20 mouse cellular contexts compared by ENCODE assay signal in the genomic region with DNA sequence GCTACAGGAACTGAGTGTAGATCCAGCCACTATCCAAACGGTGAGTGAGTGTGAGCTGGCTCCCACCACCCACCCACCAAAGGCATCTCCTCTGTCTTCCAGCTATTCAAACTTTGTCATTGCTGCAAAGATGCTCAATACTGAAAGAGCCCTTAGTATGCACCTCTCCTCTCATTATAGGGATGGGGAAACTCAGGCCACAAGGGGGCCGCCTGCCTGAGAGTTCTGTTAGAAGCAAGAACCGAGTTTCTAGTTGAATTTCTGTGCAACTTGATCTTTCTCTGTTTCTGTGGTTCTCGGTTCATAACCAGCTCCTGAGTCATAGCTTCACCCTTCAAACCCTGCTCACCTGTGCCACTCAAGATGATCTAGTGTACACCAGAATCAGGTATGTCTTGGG. TPM values are rescaled to one million over a fixed set of nuclear protein-coding genes. Genes with fewer than 3 reads are reported as not detected.
DNase-seq lines count a peak whose midpoint lies in the region; ATAC-seq and TF ChIP-seq lines count a peak whose summit lies in the region.
"Had no signal": no experiment of that assay in that cellular context is flagged by ENCODE, and none has a peak within 500 bp of the region (broad histone marks: within the 10 kb centered on the region; RNA-seq: fewer than 3 reads in every experiment).

No protein-coding gene starts in this region.

- no peak overlapping the region for H3K27ac ChIP-seq in heart, postnatal 0 days (ENCODE audit: low read depth)
- H3K27ac ChIP-seq in heart, embryonic 11.5 days (ENCODE audit: low read depth, low read length) = no peak overlapping the region
- no peak overlapping the region for H3K27ac ChIP-seq in limb, embryonic 11.5 days (replicated peaks; ENCODE audit: low read depth, low read length)
- H3K27ac ChIP-seq in limb, embryonic 10.5 days = no peak overlapping the region
- H3K27ac ChIP-seq in embryonic facial prominence, embryonic 13.5 days = no peak overlapping the region
- H3K27ac ChIP-seq: forebrain, embryonic 10.5 days; hindbrain, embryonic 12.5 days; liver, embryonic 12.5 days had no signal

- no peak overlapping the region for H3K4me3 ChIP-seq in heart, postnatal 0 days (ENCODE audit: low read depth, low read length)
- no peak overlapping the region for H3K4me3 ChIP-seq in heart, embryonic 11.5 days (ENCODE audit: low read depth, low read length)
- no peak overlapping the region for H3K4me3 ChIP-seq in limb, embryonic 11.5 days (ENCODE audit: low read depth, low read length)
- no peak overlapping the region; the same call in 1 of the 2 replicates for H3K4me3 ChIP-seq in limb, embryonic 10.5 days
- no peak overlapping the region for H3K4me3 ChIP-seq in embryonic facial prominence, embryonic 13.5 days

- no peak for ATAC-seq in heart, postnatal 0 days (ENCODE audit: insufficient read depth, low read depth)
- ATAC-seq in heart, embryonic 11.5 days (replicated peaks; ENCODE audit: insufficient number of reproducible peaks, low FRiP score, low TSS enrichment) = no peak
- ATAC-seq in limb, embryonic 11.5 days (ENCODE audit: insufficient number of reproducible peaks, low FRiP score, low TSS enrichment, low read depth) = no peak
- no peak for ATAC-seq in embryonic facial prominence, embryonic 13.5 days (ENCODE audit: insufficient number of reproducible peaks, insufficient read depth, low FRiP score, low TSS enrichment, low read depth)
- ATAC-seq: liver, embryonic 12.5 days had no signal

- no peak for DNase-seq in heart, postnatal 0 days (ENCODE audit: low spot score)
- DNase-seq in limb, embryonic 11.5 days (ENCODE audit: low spot score) = peak; percentile 45
- no peak for DNase-seq in limb, embryonic 10.5 days (ENCODE audit: low spot score)
- peak; percentile 15 for DNase-seq in Muller cell, postnatal 12 days (ENCODE audit: inconsistent ontology term)
- DNase-seq in frontal cortex, adult 2 months (ENCODE audit: extremely low spot score in 1 of 2, low spot score in 1 of 2) = no peak
- DNase-seq in adrenal gland, postnatal 10 days = no peak
- DNase-seq: adrenal gland, adult 8-10 months; gastrocnemius, postnatal 10 days; kidney, postnatal 36 days; lung, postnatal 4 days; right cerebral cortex, postnatal 14 days; thymus, postnatal 14 days had no signal

- no peaks in the 10 kb centered on the region for H3K9me3 ChIP-seq in heart, postnatal 0 days (replicated peaks; ENCODE audit: control insufficient read depth, low read length)
- no peaks in the 10 kb centered on the region for H3K9me3 ChIP-seq in heart, embryonic 11.5 days (replicated peaks; ENCODE audit: control insufficient read depth, low read length)
- no peaks in the 10 kb centered on the region for H3K9me3 ChIP-seq in limb, embryonic 11.5 days (ENCODE audit: control insufficient read depth, low read length)
- no peaks in the 10 kb centered on the region for H3K9me3 ChIP-seq in limb, embryonic 10.5 days (replicated peaks)
- H3K9me3 ChIP-seq in embryonic facial prominence, embryonic 13.5 days = no peaks in the 10 kb centered on the region
- H3K9me3 ChIP-seq: forebrain, embryonic 10.5 days; heart, embryonic 10.5 days; hindbrain, embryonic 12.5 days; liver, embryonic 12.5 days had no signal

- H3K27me3 ChIP-seq in heart, postnatal 0 days (ENCODE audit: control insufficient read depth, insufficient read depth, low read length) = peaks cover 62% of the 10 kb centered on the region
- peaks cover 84% of the 10 kb centered on the region for H3K27me3 ChIP-seq in heart, embryonic 11.5 days (ENCODE audit: control insufficient read depth, insufficient read depth, low read length)
- peaks cover 47% of the 10 kb centered on the region for H3K27me3 ChIP-seq in limb, embryonic 11.5 days (ENCODE audit: control insufficient read depth, insufficient read depth, low read length)
- H3K27me3 ChIP-seq in limb, embryonic 10.5 days (ENCODE audit: low read depth, poor library complexity, severe bottlenecking) = peaks cover 100% of the 10 kb centered on the region
- peaks cover 91% of the 10 kb centered on the region for H3K27me3 ChIP-seq in embryonic facial prominence, embryonic 13.5 days

- no peak overlapping the region for H3K4me2 ChIP-seq in heart, postnatal 0 days (ENCODE audit: low read depth, low read length)
- H3K4me2 ChIP-seq in heart, embryonic 11.5 days = no peak overlapping the region
- H3K4me2 ChIP-seq in limb, embryonic 11.5 days (ENCODE audit: low read depth, severe bottlenecking) = no peak overlapping the region
- peak overlapping the region; percentile 64 for H3K4me2 ChIP-seq in embryonic facial prominence, embryonic 13.5 days

- H3K9ac ChIP-seq in heart, postnatal 0 days (replicated peaks; ENCODE audit: low read depth, low read length) = no peak overlapping the region
- H3K9ac ChIP-seq in heart, embryonic 11.5 days (ENCODE audit: low read depth, low read length) = no peak overlapping the region
- H3K9ac ChIP-seq in limb, embryonic 11.5 days (ENCODE audit: low read length) = no peak overlapping the region
- 0 out of 2 replicates have a peak overlapping the region, but pooled peaks have one; percentile 11 for H3K9ac ChIP-seq in embryonic facial prominence, embryonic 13.5 days
- H3K9ac ChIP-seq: liver, embryonic 12.5 days had no signal

- no peaks in the 10 kb centered on the region for H3K4me1 ChIP-seq in heart, postnatal 0 days (ENCODE audit: control insufficient read depth, insufficient read depth)
- H3K4me1 ChIP-seq in heart, embryonic 11.5 days (ENCODE audit: control insufficient read depth, insufficient read depth, low read length) = peaks cover 18% of the 10 kb centered on the region
- peaks cover 5% of the 10 kb centered on the region for H3K4me1 ChIP-seq in limb, embryonic 11.5 days (ENCODE audit: control insufficient read depth, insufficient read depth, low read length)
- H3K4me1 ChIP-seq in limb, embryonic 10.5 days = peaks cover 31% of the 10 kb centered on the region
- H3K4me1 ChIP-seq in embryonic facial prominence, embryonic 13.5 days = peaks cover 20% of the 10 kb centered on the region

- TF ChIP-seq CTCF in heart, postnatal 0 days (IDR thresholded peaks at IDR 0.05; ENCODE audit: low read depth) = peak; percentile 11; the same call in 1 of the 2 replicates

- WGBS in heart, postnatal 0 days = 64% methylated on average over 4 of the region's 4 CpGs
- 35% methylated on average over 4 of the region's 4 CpGs for WGBS in heart, embryonic 11.5 days (ENCODE audit: insufficient replicate concordance)
- whole genome bisulfite sequencing in limb, embryonic 11.5 days = 28% methylated on average over 4 of the region's 4 CpGs
- 44% methylated on average over 4 of the region's 4 CpGs for WGBS in limb, embryonic 10.5 days
- WGBS in embryonic facial prominence, embryonic 13.5 days = 25% methylated on average over 4 of the region's 4 CpGs

- no peak for TF ChIP-seq EP300 in heart, postnatal 0 days (IDR thresholded peaks at IDR 0.05; ENCODE audit: low read depth)

- H3K36me3 ChIP-seq in heart, postnatal 0 days (replicated peaks; ENCODE audit: control insufficient read depth, insufficient read depth, low read length) = no peaks in the 10 kb centered on the region
- H3K36me3 ChIP-seq in heart, embryonic 11.5 days (ENCODE audit: control insufficient read depth, insufficient read depth, low read length) = no peaks in the 10 kb centered on the region
- H3K36me3 ChIP-seq in limb, embryonic 11.5 days (ENCODE audit: control insufficient read depth, insufficient read depth, low read length) = no peaks in the 10 kb centered on the region; the same call in 1 of the 2 replicates
- H3K36me3 ChIP-seq in limb, embryonic 10.5 days = no peaks in the 10 kb centered on the region
- no peaks in the 10 kb centered on the region for H3K36me3 ChIP-seq in embryonic facial prominence, embryonic 13.5 days
- H3K36me3 ChIP-seq: forebrain, embryonic 10.5 days; heart, embryonic 10.5 days; hindbrain, embryonic 12.5 days; liver, embryonic 12.5 days had no signal

RNA-seq across cellular contexts. Expression of a gene that starts 10.8 kb away (rescaled TPM):
- total RNA-seq in heart, postnatal 0 days (2014; rRNA removed; ENCODE audit: low replicate concordance) = 3.6 and 3.7 TPM in 2 replicates
- 0.79 and 0.84 TPM in 2 replicates for polyA plus RNA-seq in heart, postnatal 0 days (2015; fragmentation: Nextera tagmentation; extraction: Ambion mirVana)
- 0.11 and 0.42 TPM in 2 replicates for polyA plus RNA-seq in heart, embryonic 11.5 days (2014; fragmentation: Nextera tagmentation; extraction: Ambion mirVana)
- polyA plus RNA-seq in limb, embryonic 11.5 days (2014; fragmentation: Nextera tagmentation; extraction: Ambion mirVana) = 1.4 and 1.5 TPM in 2 replicates
- 2.0 and 2.5 TPM in 2 replicates for polyA plus RNA-seq in limb, embryonic 10.5 days (2016; fragmentation: Nextera tagmentation; extraction: Ambion mirVana)
- 6.6 and 8.2 TPM in 2 replicates for polyA plus RNA-seq in embryonic facial prominence, embryonic 13.5 days (2015; fragmentation: Nextera tagmentation; extraction: Ambion mirVana)
- 1.2 and 1.6 TPM in 2 replicates for polyA plus RNA-seq in frontal cortex, adult 2 months (2012; rRNA removed)
- 1 to 10 TPM; 5.2 to 6.3 TPM for total RNA-seq in adrenal gland, postnatal 10 days (2021)

RNA-seq across cellular contexts. Expression of a gene that starts 11.5 kb away (rescaled TPM):
- total RNA-seq in heart, postnatal 0 days (2014; rRNA removed; ENCODE audit: low replicate concordance) = 13.8 and 14.8 TPM in 2 replicates
- polyA plus RNA-seq in heart, postnatal 0 days (2015; fragmentation: Nextera tagmentation; extraction: Ambion mirVana) = 2.7 and 2.8 TPM in 2 replicates
- 1.5 and 1.7 TPM in 2 replicates for polyA plus RNA-seq in heart, embryonic 11.5 days (2014; fragmentation: Nextera tagmentation; extraction: Ambion mirVana)
- 0.98 and 1.7 TPM in 2 replicates for polyA plus RNA-seq in limb, embryonic 11.5 days (2014; fragmentation: Nextera tagmentation; extraction: Ambion mirVana)
- polyA plus RNA-seq in limb, embryonic 10.5 days (2016; fragmentation: Nextera tagmentation; extraction: Ambion mirVana) = 0.84 and 1.7 TPM in 2 replicates
- 4.3 and 4.8 TPM in 2 replicates for polyA plus RNA-seq in embryonic facial prominence, embryonic 13.5 days (2015; fragmentation: Nextera tagmentation; extraction: Ambion mirVana)
- 3.9 and 4.0 TPM in 2 replicates for polyA plus RNA-seq in frontal cortex, adult 2 months (2012; rRNA removed)
- total RNA-seq in adrenal gland, postnatal 10 days (2021) = 10 to 100 TPM; 17.2 to 36.7 TPM

RNA-seq across cellular contexts. Expression of a gene that starts 25.5 kb away (rescaled TPM):
- 58.8 and 103 TPM in 2 replicates for total RNA-seq in heart, postnatal 0 days (2014; rRNA removed; ENCODE audit: low replicate concordance)
- 45.0 and 45.6 TPM in 2 replicates for polyA plus RNA-seq in heart, postnatal 0 days (2015; fragmentation: Nextera tagmentation; extraction: Ambion mirVana)
- polyA plus RNA-seq in heart, embryonic 11.5 days (2014; fragmentation: Nextera tagmentation; extraction: Ambion mirVana) = 57.5 and 64.9 TPM in 2 replicates
- polyA plus RNA-seq in limb, embryonic 11.5 days (2014; fragmentation: Nextera tagmentation; extraction: Ambion mirVana) = 81.5 and 86.4 TPM in 2 replicates
- polyA plus RNA-seq in limb, embryonic 10.5 days (2016; fragmentation: Nextera tagmentation; extraction: Ambion mirVana) = 93.7 and 98.5 TPM in 2 replicates
- 84.4 and 89.9 TPM in 2 replicates for polyA plus RNA-seq in embryonic facial prominence, embryonic 13.5 days (2015; fragmentation: Nextera tagmentation; extraction: Ambion mirVana)
- polyA plus RNA-seq in frontal cortex, adult 2 months (2012; rRNA removed) = 152 and 156 TPM in 2 replicates
- total RNA-seq in adrenal gland, postnatal 10 days (2021) = 10 to 100 TPM; 49.5 to 54.8 TPM

RNA-seq across cellular contexts. Expression of a gene that starts 39.8 kb away (rescaled TPM):
- not detected in 2 replicates for total RNA-seq in heart, postnatal 0 days (2014; rRNA removed; ENCODE audit: low replicate concordance)
- 0.15 and 0.21 TPM in 2 replicates for polyA plus RNA-seq in heart, postnatal 0 days (2015; fragmentation: Nextera tagmentation; extraction: Ambion mirVana)
- polyA plus RNA-seq in heart, embryonic 11.5 days (2014; fragmentation: Nextera tagmentation; extraction: Ambion mirVana) = 0.37 and 0.61 TPM in 2 replicates
- 0.33 and 0.47 TPM in 2 replicates for polyA plus RNA-seq in limb, embryonic 11.5 days (2014; fragmentation: Nextera tagmentation; extraction: Ambion mirVana)
- polyA plus RNA-seq in limb, embryonic 10.5 days (2016; fragmentation: Nextera tagmentation; extraction: Ambion mirVana) = 0.51 and 0.72 TPM in 2 replicates
- polyA plus RNA-seq in embryonic facial prominence, embryonic 13.5 days (2015; fragmentation: Nextera tagmentation; extraction: Ambion mirVana) = 0.15 and 0.37 TPM in 2 replicates
- polyA plus RNA-seq in frontal cortex, adult 2 months (2012; rRNA removed) = 8.9 and 14.7 TPM in 2 replicates
- total RNA-seq in adrenal gland, postnatal 10 days (2021) = under 1 TPM; 0.36 to 0.99 TPM
- total RNA-seq: common myeloid progenitor, adult 5-6 weeks; gastrocnemius, postnatal 10 days; neutrophil, adult 5-6 weeks had no signal
- polyA plus RNA-seq: liver, embryonic 12.5 days had no signal

RNA-seq across cellular contexts. Expression of a gene that starts 40.2 kb away (rescaled TPM):
- total RNA-seq in heart, postnatal 0 days (2014; rRNA removed; ENCODE audit: low replicate concordance) = not detected in 2 replicates
- 0.23 and 0.33 TPM in 2 replicates for polyA plus RNA-seq in heart, postnatal 0 days (2015; fragmentation: Nextera tagmentation; extraction: Ambion mirVana)
- polyA plus RNA-seq in heart, embryonic 11.5 days (2014; fragmentation: Nextera tagmentation; extraction: Ambion mirVana) = 0.27 and 0.77 TPM in 2 replicates
- polyA plus RNA-seq in limb, embryonic 11.5 days (2014; fragmentation: Nextera tagmentation; extraction: Ambion mirVana) = 1.8 and 2.4 TPM in 2 replicates
- polyA plus RNA-seq in limb, embryonic 10.5 days (2016; fragmentation: Nextera tagmentation; extraction: Ambion mirVana) = 3.1 and 4.1 TPM in 2 replicates
- 4.0 and 5.2 TPM in 2 replicates for polyA plus RNA-seq in embryonic facial prominence, embryonic 13.5 days (2015; fragmentation: Nextera tagmentation; extraction: Ambion mirVana)
- 8.1 and 9.9 TPM in 2 replicates for polyA plus RNA-seq in frontal cortex, adult 2 months (2012; rRNA removed)
- 1 to 10 TPM; 2.2 to 2.4 TPM for total RNA-seq in adrenal gland, postnatal 10 days (2021)
- total RNA-seq: common myeloid progenitor, adult 5-6 weeks; gastrocnemius, postnatal 10 days had no signal

Comparison
In these comparisons a context has a peak if more than half of its experiments do, and no peak if none do; other contexts are left out.
1. DNase-seq: peak in limb, embryonic 11.5 days (single experiment) and Muller cell, postnatal 12 days (single experiment); none in heart, postnatal 0 days (single experiment), limb, embryonic 10.5 days (single experiment), frontal cortex, adult 2 months (0 of 2) and adrenal gland, postnatal 10 days (single experiment).